Mouse (Mus musculus) myocyte (in vitro differentiated cells): ENCODE measurements at regions not wholly inside any gene's neighbourhood (a gene's known extent, or its start where the extent isn't known, plus 50 kb on each side); places are given as distances from the start of the nearest gene placed in this dataset.

ENCODE experiments used
- CEBPB ChIP-seq: IDR thresholded peaks from 2 replicates; pipeline ENCODE4 v1.6.1; 2011; ENCODE audit warnings: mild to moderate bottlenecking, moderate library complexity; ENCODE audit not compliant: poor library complexity, insufficient read depth, severe bottlenecking
- E2F4 ChIP-seq: IDR thresholded peaks from one replicate; pipeline ENCODE4 v1.6.1; 2011; ENCODE audit warnings: mild to moderate bottlenecking, control low read depth, moderate library complexity; ENCODE audit not compliant: insufficient read depth
- MAX ChIP-seq: IDR thresholded peaks from one replicate; pipeline ENCODE4 v1.6.1; 2011; ENCODE audit warnings: low read depth, mild to moderate bottlenecking, control low read depth
- MYOD1 ChIP-seq, 3 experiments: IDR thresholded peaks; one replicate each; pipeline ENCODE4 v1.6.1; 2011; ENCODE audit warnings: control low read depth in 2 of 3, low read depth in 2 of 3, mild to moderate bottlenecking in 2 of 3, moderate library complexity in 1 of 3; ENCODE audit not compliant: insufficient read length in 2 of 3, control insufficient read depth in 1 of 3
- MYOG ChIP-seq, 3 experiments: IDR thresholded peaks; one replicate each; pipeline ENCODE4 v1.6.1; 2011; ENCODE audit warnings: control low read depth in 2 of 3, low read depth in 2 of 3, mild to moderate bottlenecking in 2 of 3; ENCODE audit not compliant: insufficient read length in 2 of 3, control insufficient read depth in 1 of 3, insufficient read depth in 1 of 3
- POLR2A ChIP-seq: IDR thresholded peaks from one replicate; pipeline ENCODE4 v1.6.1; 2011; ENCODE audit warnings: low read depth, mild to moderate bottlenecking, control low read depth, moderate library complexity; ENCODE audit not compliant: insufficient read length
- POLR2AphosphoS2 ChIP-seq: IDR thresholded peaks from one replicate; pipeline ENCODE4 v1.6.1; 2011; ENCODE audit warnings: low read depth, control low read depth; ENCODE audit not compliant: insufficient read length
- REST ChIP-seq: IDR thresholded peaks from one replicate; pipeline ENCODE4 v1.6.1; 2011; ENCODE audit warnings: mild to moderate bottlenecking, control low read depth, moderate library complexity; ENCODE audit not compliant: insufficient read depth, insufficient read length
- SRF ChIP-seq: IDR thresholded peaks from one replicate; pipeline ENCODE4 v1.6.1; 2011; ENCODE audit warnings: low read depth; ENCODE audit not compliant: control insufficient read depth, insufficient read length
- TCF12 ChIP-seq: IDR thresholded peaks from one replicate; pipeline ENCODE4 v1.6.1; 2011; ENCODE audit warnings: mild to moderate bottlenecking, control low read depth; ENCODE audit not compliant: poor library complexity, insufficient read depth, severe bottlenecking
- TCF3 ChIP-seq: IDR thresholded peaks from one replicate; pipeline ENCODE4 v1.6.1; 2011; ENCODE audit warnings: low read depth, control low read depth; ENCODE audit not compliant: insufficient read length
- USF1 ChIP-seq: IDR thresholded peaks from one replicate; pipeline ENCODE4 v1.6.1; 2011; ENCODE audit warnings: low read depth, mild to moderate bottlenecking, control low read depth, moderate library complexity

DNA sequence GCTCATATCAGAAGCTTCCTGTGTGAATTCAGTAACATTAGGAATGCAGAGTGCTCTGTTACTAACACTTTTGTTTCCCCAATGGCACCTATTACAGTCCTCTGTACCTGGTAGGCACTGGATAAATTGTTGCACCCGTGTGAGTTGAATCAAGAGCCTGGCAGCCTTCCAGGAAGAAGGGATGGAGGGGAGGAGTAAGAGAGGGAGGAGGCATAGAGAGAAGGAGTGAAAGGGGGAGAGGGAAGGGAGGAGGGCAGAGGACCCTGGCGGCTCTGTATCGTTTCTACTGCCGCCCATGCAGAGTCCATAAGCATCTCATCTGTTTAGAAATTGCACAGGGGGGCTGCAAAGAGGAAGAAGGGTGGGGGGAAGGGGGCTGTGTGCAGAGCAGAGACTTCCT lies 215.7 kb upstream of the Zmiz1 start:
- TF ChIP-seq POLR2A (no peak), CEBPB (no peak), SRF (no peak), POLR2AphosphoS2 (no peak), E2F4 (no peak), MAX (no peak), MYOG (IDR thresholded peaks at IDR 0.05; ENCODE audit: control insufficient read depth in 1 of 3, insufficient read depth in 1 of 3, insufficient read length in 2 of 3, low read depth in 2 of 3) (no peak), TCF12 (no peak), MYOD1 (IDR thresholded peaks at IDR 0.05; ENCODE audit: control insufficient read depth in 1 of 3, insufficient read length in 2 of 3, low read depth in 2 of 3) (no peak), TCF3 (no peak), USF1 (no peak), REST (no peak)
